Mouse (Mus musculus): Measurements from ENCODE around the gene Prrt2. TPM values are rescaled to one million over a fixed set of nuclear protein-coding genes. Genes with fewer than 3 reads are reported as not detected.
A peak's percentile ranks its signal among the peaks of the same experiment; 100 is the strongest.

The Prrt2 gene
- polyA plus RNA-seq, 1 experiment from 2014 or later, result 0.57 TPM

GRCm38 (mm10) chr7:127020491-127020890 lies 520 bp downstream of the Prrt2 start:
- no peak for DNase-seq (ENCODE audit: low spot score)

- DNase-seq (ENCODE audit: low spot score), result no peak
Measured at GRCm38 (mm10) chr7:127020031-127020430, 980 bp downstream of the Prrt2 start.

GRCm38 (mm10) chr7:127019306-127019960 lies 1.6 kb downstream of the Prrt2 start:
- DNase-seq (ENCODE audit: low spot score), result no peak

- DNase-seq (ENCODE audit: low spot score), result no peak
Measured at GRCm38 (mm10) chr7:127018416-127019305, 2.4 kb downstream of the Prrt2 start.

GRCm38 (mm10) chr7:127017950-127018345 lies 3.1 kb downstream of the Prrt2 start:
- no peak for DNase-seq (ENCODE audit: low spot score)

- peak; percentile 100 for DNase-seq (ENCODE audit: low spot score)
Measured at GRCm38 (mm10) chr7:127016971-127017949, 3.8 kb downstream of the Prrt2 start, which contains the start of gene Pagr1a. Gene Pagr1a (minus strand): TSS chr7:127017352.

- no peak for DNase-seq (ENCODE audit: low spot score)
Measured at GRCm38 (mm10) chr7:127016486-127016938, 4.5 kb downstream of the Prrt2 start.

- no peak for DNase-seq (ENCODE audit: low spot score)
Measured at GRCm38 (mm10) chr7:127016481-127016485, 4.7 kb downstream of the Prrt2 start, which contains the start of gene Pagr1b. Gene Pagr1b (minus strand): TSS chr7:127016484.

- no peak for DNase-seq (ENCODE audit: low spot score)
Measured at GRCm38 (mm10) chr7:127016081-127016480, 4.9 kb downstream of the Prrt2 start.

GRCm38 (mm10) chr7:127014993-127015392 lies 6.0 kb downstream of the Prrt2 start:
- no peak for DNase-seq (ENCODE audit: low spot score)

- DNase-seq (ENCODE audit: low spot score), result peak; percentile 59
Measured at GRCm38 (mm10) chr7:127014320-127014719, 6.7 kb downstream of the Prrt2 start, which contains the start of gene Mvp. Gene Mvp (minus strand): TSS chr7:127014621.

GRCm38 (mm10) chr7:127013385-127013784 lies 7.6 kb downstream of the Prrt2 start:
- no peak for DNase-seq (ENCODE audit: low spot score)

- DNase-seq (ENCODE audit: low spot score), result no peak
Measured at GRCm38 (mm10) chr7:127012845-127013244, 8.2 kb downstream of the Prrt2 start.

- DNase-seq (ENCODE audit: low spot score), result no peak
Measured at GRCm38 (mm10) chr7:127012374-127012773, 8.6 kb downstream of the Prrt2 start.

GRCm38 (mm10) chr7:127011717-127012116 lies 9.3 kb downstream of the Prrt2 start:
- no peak for DNase-seq (ENCODE audit: low spot score)

GRCm38 (mm10) chr7:127011051-127011450 lies 10.0 kb downstream of the Prrt2 start:
- no peak for DNase-seq (ENCODE audit: low spot score)

GRCm38 (mm10) chr7:127009307-127010085 lies 11.5 kb downstream of the Prrt2 start:
- DNase-seq (ENCODE audit: low spot score), result no peak

GRCm38 (mm10) chr7:127008239-127009019 lies 12.6 kb downstream of the Prrt2 start:
- DNase-seq (ENCODE audit: low spot score), result peak; percentile 21

- no peak for DNase-seq (ENCODE audit: low spot score)
Measured at GRCm38 (mm10) chr7:127007313-127008024, 13.5 kb downstream of the Prrt2 start.
